ENCODE assay signal across 14 mouse cellular contexts in genomic region chr7:117320552-117320951, GRCm38 (mm10).
DNase-seq lines count a peak whose midpoint lies in the region; ATAC-seq and TF ChIP-seq lines count a peak whose summit lies in the region.
"Had no signal": no experiment of that assay in that cellular context is flagged by ENCODE, and none has a peak within 500 bp of the region (broad histone marks: within the 10 kb centered on the region; RNA-seq: fewer than 3 reads in every experiment).

No protein-coding gene starts in this region.

- 34% methylated on average over 6 of the region's 6 CpGs for WGBS in lung, embryonic 14.5 days
- 36% methylated on average over 6 of the region's 6 CpGs for WGBS in forebrain, embryonic 16.5 days

- TF ChIP-seq CTCF in lung, embryonic 14.5 days (IDR thresholded peaks at IDR 0.05; ENCODE audit: low read depth), result no peak

- no peaks in the 10 kb centered on the region for H3K36me3 ChIP-seq in lung, embryonic 14.5 days (ENCODE audit: insufficient read depth)
- H3K36me3 ChIP-seq in forebrain, embryonic 16.5 days (ENCODE audit: control insufficient read depth, insufficient read depth), result no peaks in the 10 kb centered on the region
- H3K36me3 ChIP-seq: hindbrain, embryonic 13.5 days; midbrain, embryonic 12.5 days; neural tube, embryonic 15.5 days had no signal

- peak; percentile 4 for DNase-seq in gastrocnemius, adult 18-20 months (ENCODE audit: low spot score)
- DNase-seq in gastrocnemius, adult 8-10 months (ENCODE audit: low spot score in 2 of 2), result no peak
- peak; percentile 4 for DNase-seq in lung, embryonic 14.5 days
- DNase-seq in lung, postnatal 25 days (ENCODE audit: low spot score), result no peak
- peak; percentile 13 to 16 for DNase-seq in layer of hippocampus, postnatal 36 days
- DNase-seq in natural killer cell, adult 2 months (ENCODE audit: low spot score in 2 of 2), result no peak
- no peak for DNase-seq in kidney, adult 8-10 months
- DNase-seq: kidney, adult 9 months had no signal

- no peak overlapping the region for H3K4me2 ChIP-seq in lung, embryonic 14.5 days
- no peak overlapping the region for H3K4me2 ChIP-seq in forebrain, embryonic 16.5 days (ENCODE audit: low read length)
- H3K4me2 ChIP-seq: heart, embryonic 11.5 days; hindbrain, embryonic 13.5 days; midbrain, embryonic 12.5 days; neural tube, embryonic 15.5 days had no signal

- no peak overlapping the region for H3K9ac ChIP-seq in lung, embryonic 14.5 days
- H3K9ac ChIP-seq in forebrain, embryonic 16.5 days (replicated peaks; ENCODE audit: low read depth, low read length), result no peak overlapping the region
- H3K9ac ChIP-seq: hindbrain, embryonic 13.5 days; midbrain, embryonic 12.5 days; neural tube, embryonic 15.5 days had no signal

- H3K4me3 ChIP-seq in lung, embryonic 14.5 days (ENCODE audit: low read depth, low read length), result no peak overlapping the region
- H3K4me3 ChIP-seq in forebrain, embryonic 16.5 days (replicated peaks; ENCODE audit: low read length), result no peak overlapping the region
- H3K4me3 ChIP-seq: hindbrain, embryonic 13.5 days; midbrain, embryonic 12.5 days; neural tube, embryonic 15.5 days had no signal

- no peaks in the 10 kb centered on the region for H3K9me3 ChIP-seq in lung, embryonic 14.5 days (ENCODE audit: low read depth, low read length)
- H3K9me3 ChIP-seq in forebrain, embryonic 16.5 days (ENCODE audit: control insufficient read depth, low read length), result no peaks in the 10 kb centered on the region
- H3K9me3 ChIP-seq: hindbrain, embryonic 13.5 days; midbrain, embryonic 12.5 days; neural tube, embryonic 15.5 days had no signal

- H3K4me1 ChIP-seq in lung, embryonic 14.5 days (ENCODE audit: insufficient read depth), result no peaks in the 10 kb centered on the region
- peaks cover 8% of the 10 kb centered on the region for H3K4me1 ChIP-seq in forebrain, embryonic 16.5 days (replicated peaks; ENCODE audit: control insufficient read depth, insufficient read depth, low read length)

- H3K27ac ChIP-seq in lung, embryonic 14.5 days (ENCODE audit: low read depth), result no peak overlapping the region
- H3K27ac ChIP-seq in forebrain, embryonic 16.5 days (ENCODE audit: low read length), result no peak overlapping the region
- H3K27ac ChIP-seq: hindbrain, embryonic 13.5 days; midbrain, embryonic 12.5 days; neural tube, embryonic 15.5 days had no signal

- no peaks in the 10 kb centered on the region for H3K27me3 ChIP-seq in lung, embryonic 14.5 days (ENCODE audit: insufficient read depth, low read length)
- H3K27me3 ChIP-seq in forebrain, embryonic 16.5 days (replicated peaks; ENCODE audit: control insufficient read depth, insufficient read depth, low read length), result no peaks in the 10 kb centered on the region
- H3K27me3 ChIP-seq: hindbrain, embryonic 13.5 days; midbrain, embryonic 12.5 days; neural tube, embryonic 15.5 days; Patski had no signal

- no peak for ATAC-seq in lung, embryonic 14.5 days (ENCODE audit: insufficient read depth)
- ATAC-seq in forebrain, embryonic 16.5 days, result 0 out of 2 replicates have a peak, but pooled peaks have one; percentile 58
- ATAC-seq: Patski had no signal

Comparison
In these comparisons a context has a peak if more than half of its experiments do, and no peak if none do; other contexts are left out.
1. DNase-seq: peak in gastrocnemius, adult 18-20 months (single experiment), lung, embryonic 14.5 days (single experiment) and layer of hippocampus, postnatal 36 days (2 of 2); none in gastrocnemius, adult 8-10 months (0 of 2), lung, postnatal 25 days (single experiment), natural killer cell, adult 2 months (0 of 2) and kidney, adult 8-10 months (0 of 2).